Mouse (Mus musculus): ENCODE measurements around the gene Slc6a19.

GRCm38 (mm10) chr13:73684412-73684811 is 20.3 kb downstream of the Slc6a19 start:
- no peak for TF ChIP-seq CTCF (IDR thresholded peaks at IDR 0.05; ENCODE audit: low read depth, low read length)
- no peak for TF ChIP-seq EP300 (IDR thresholded peaks at IDR 0.05; ENCODE audit: insufficient read depth, low read depth, low read length)

Data from ES-Bruce4 (cell line).